Mouse (Mus musculus) liver, adult 2 months (tissue): ENCODE data around the gene Fbxl17. TPM values are rescaled to one million over a fixed set of nuclear protein-coding genes. Genes with fewer than 3 reads are reported as not detected.

ENCODE experiments used
- DNase-seq: peaks from one replicate; pipeline ENCODE4 v3.0.0-alpha.2; 2011; ENCODE audit warnings: low read depth, low spot score; ENCODE audit errors: extremely low read depth
- H3K27ac ChIP-seq: fragments of 200-500 bp; replicated peaks from 2 replicates; pipeline ENCODE4 v1.5.1; 2012; ENCODE audit warnings: low read depth, mild to moderate bottlenecking, control low read depth, inconsistent platforms, low read length; ENCODE audit not compliant: insufficient read depth
- H3K27me3 ChIP-seq: fragments of 200-500 bp; 2 replicates; pipeline ENCODE4 v1.6.1; 2012; ENCODE audit warnings: mild to moderate bottlenecking, moderate library complexity, low read length, inconsistent platforms; ENCODE audit not compliant: control insufficient read depth, insufficient read depth
- H3K36me3 ChIP-seq: fragments of 200-500 bp; 2 replicates; pipeline ENCODE4 v1.6.1; 2012; ENCODE audit warnings: low read length, inconsistent platforms; ENCODE audit not compliant: control insufficient read depth, insufficient read depth
- H3K4me1 ChIP-seq: fragments of 200-500 bp; 2 replicates; pipeline ENCODE4 v1.6.1; 2011; ENCODE audit warnings: low read length; ENCODE audit not compliant: control insufficient read depth, insufficient read depth
- H3K4me3 ChIP-seq: fragments of 200-500 bp; 2 replicates; pipeline ENCODE4 v1.5.1; 2011; ENCODE audit warnings: low read depth, mild to moderate bottlenecking, control low read depth, low read length, moderate library complexity; ENCODE audit not compliant: insufficient read depth
- H3K79me2 ChIP-seq: fragments of 200-500 bp; 2 replicates; pipeline ENCODE4 v1.6.1; 2012; ENCODE audit warnings: inconsistent platforms, mild to moderate bottlenecking, low read length, moderate library complexity; ENCODE audit not compliant: control insufficient read depth, insufficient read depth
- H3K9ac ChIP-seq: fragments of 200-500 bp; 2 replicates; pipeline ENCODE4 v1.6.1; 2012; ENCODE audit warnings: low read depth, mild to moderate bottlenecking, control low read depth, inconsistent platforms, low read length
- CTCF ChIP-seq: fragments of 200-500 bp; IDR thresholded peaks from 2 replicates; pipeline ENCODE4 v1.5.1; 2011; ENCODE audit warnings: low read depth, low read length, control low read depth
- POLR2A ChIP-seq: fragments of 200-500 bp; IDR thresholded peaks from 2 replicates; pipeline ENCODE4 v1.6.1; 2011; ENCODE audit warnings: low read length, control low read depth; ENCODE audit not compliant: insufficient read depth; ENCODE audit errors: extremely low read depth
- WGBS: fragments of 180-500 bp; shearing (Covaris S2); methylation state at CpG from one replicate; pipeline ENCODE4 v1.1.7; 2018; 5-methylcytosine and 5-hydroxymethylcytosine counted together
- polyA plus RNA-seq: library from polyadenylated mRNA; depleted of rRNA; stranded (reverse); fragments of >200 nt; gene quantifications from 2 replicates; pipeline ENCODE4 v1.2.3, GENCODE M21; 2012
- total RNA-seq: library from RNA; depleted of rRNA; stranded (reverse); fragments of >200 nt; gene quantifications from 2 replicates; pipeline ENCODE4 v1.2.3, GENCODE M21; 2014

Gene Fbxl17
- total and polyA plus RNA-seq, 2 experiments = 5.4 to 12.2 TPM

GRCm38 (mm10) chr17:63315646-63316480 lies 184.0 kb downstream of the Fbxl17 start:
- Histone ChIP-seq H3K27ac (no peak overlapping the region), H3K79me2 (peaks cover 2% of the 10 kb centered on the region; the same call in 1 of the 2 replicates), H3K4me1 (no peaks in the 10 kb centered on the region), H3K9ac (no peak overlapping the region), H3K36me3 (no peaks in the 10 kb centered on the region), H3K27me3 (no peaks in the 10 kb centered on the region), H3K4me3 (no peak overlapping the region)
- no peak for DNase-seq
- WGBS = 86% methylated on average over 12 of the region's 12 CpGs
- TF ChIP-seq CTCF = no peak
- no peak for TF ChIP-seq POLR2A

GRCm38 (mm10) chr17:63312804-63313203 lies 187.0 kb downstream of the Fbxl17 start:
- H3K36me3 ChIP-seq = no peaks in the 10 kb centered on the region
- peaks cover 3% of the 10 kb centered on the region for H3K4me1 ChIP-seq
- WGBS = 96% methylated on average over 3 of the region's 3 CpGs
- H3K4me3 ChIP-seq = no peak overlapping the region
- H3K79me2 ChIP-seq = no peaks in the 10 kb centered on the region; the same call in 1 of the 2 replicates
- no peak overlapping the region for H3K27ac ChIP-seq
- H3K9ac ChIP-seq = no peak overlapping the region
- no peak for TF ChIP-seq CTCF
- TF ChIP-seq POLR2A = no peak
- DNase-seq = no peak
- H3K27me3 ChIP-seq = no peaks in the 10 kb centered on the region

- Histone ChIP-seq H3K9ac (no peak overlapping the region), H3K79me2 (no peaks in the 10 kb centered on the region; the same call in 1 of the 2 replicates), H3K27ac (no peak overlapping the region), H3K4me1 (peaks cover 7% of the 10 kb centered on the region), H3K4me3 (no peak overlapping the region), H3K36me3 (no peaks in the 10 kb centered on the region), H3K27me3 (no peaks in the 10 kb centered on the region)
- TF ChIP-seq CTCF (no peak), POLR2A (no peak)
- 87% methylated on average over 10 of the region's 10 CpGs for WGBS
- no peak for DNase-seq
These were observed 187.5 kb downstream of the Fbxl17 start for GRCm38 (mm10) chr17:63312330-63312729.

- H3K36me3 ChIP-seq = no peaks in the 10 kb centered on the region
- no peaks in the 10 kb centered on the region; the same call in 1 of the 2 replicates for H3K79me2 ChIP-seq
- H3K4me1 ChIP-seq = peaks cover 11% of the 10 kb centered on the region
- H3K4me3 ChIP-seq = no peak overlapping the region
- no peak overlapping the region for H3K9ac ChIP-seq
- no peaks in the 10 kb centered on the region for H3K27me3 ChIP-seq
- TF ChIP-seq POLR2A = no peak
- no peak for TF ChIP-seq CTCF
- H3K27ac ChIP-seq = no peak overlapping the region
- no peak for DNase-seq
- WGBS = 86% methylated on average over 3 of the region's 3 CpGs
These were observed 188.2 kb downstream of the Fbxl17 start for GRCm38 (mm10) chr17:63311613-63312012.

GRCm38 (mm10) chr17:63310021-63310420 lies 189.8 kb downstream of the Fbxl17 start:
- no peaks in the 10 kb centered on the region for H3K36me3 ChIP-seq
- H3K79me2 ChIP-seq = no peaks in the 10 kb centered on the region; the same call in 1 of the 2 replicates
- DNase-seq = no peak
- peaks cover 11% of the 10 kb centered on the region for H3K4me1 ChIP-seq
- TF ChIP-seq POLR2A (no peak), CTCF (no peak)
- no peaks in the 10 kb centered on the region for H3K27me3 ChIP-seq
- whole genome bisulfite sequencing = 53% methylated on average over 3 of the region's 3 CpGs
- no peak overlapping the region for H3K9ac ChIP-seq
- H3K4me3 ChIP-seq = no peak overlapping the region
- H3K27ac ChIP-seq = no peak overlapping the region

- TF ChIP-seq CTCF (no peak), POLR2A (no peak)
- no peak overlapping the region for H3K4me3 ChIP-seq
- no peak for DNase-seq
- H3K36me3 ChIP-seq = no peaks in the 10 kb centered on the region
- H3K4me1 ChIP-seq = peaks cover 11% of the 10 kb centered on the region
- 64% methylated on average over 4 of the region's 4 CpGs for WGBS
- H3K9ac ChIP-seq = no peak overlapping the region
- H3K79me2 ChIP-seq = no peaks in the 10 kb centered on the region; the same call in 1 of the 2 replicates
- H3K27me3 ChIP-seq = no peaks in the 10 kb centered on the region
- no peak overlapping the region for H3K27ac ChIP-seq
These were observed 196.0 kb downstream of the Fbxl17 start for GRCm38 (mm10) chr17:63303862-63304261.
